In genomic region chr1:34304227-34304626, GRCm38 (mm10) we compare ENCODE assay signal across 14 mouse cellular contexts.
"Had no signal": no experiment of that assay in that cellular context is flagged by ENCODE, and none has a peak within 500 bp of the region (broad histone marks: within the 10 kb centered on the region; RNA-seq: fewer than 3 reads in every experiment).

No protein-coding gene starts in this region.

- H3K27me3 ChIP-seq: limb, embryonic 13.5 days; liver, embryonic 15.5 days; neural tube, embryonic 12.5 days had no signal

- H3K27ac ChIP-seq: kidney, postnatal 0 days; limb, embryonic 13.5 days; liver, embryonic 15.5 days; midbrain, embryonic 10.5 days; neural tube, embryonic 12.5 days; stomach, postnatal 0 days had no signal

- H3K9me3 ChIP-seq: limb, embryonic 13.5 days; liver, embryonic 15.5 days; midbrain, embryonic 10.5 days; neural tube, embryonic 12.5 days had no signal

- ATAC-seq: lung, postnatal 0 days had no signal

- H3K4me2 ChIP-seq: limb, embryonic 13.5 days; liver, embryonic 11.5 days; liver, embryonic 15.5 days; neural tube, embryonic 12.5 days had no signal

- DNase-seq: kidney, postnatal 36 days; lung, adult 2 months; lung, postnatal 4 days; midbrain, embryonic 14.5 days; thymus, adult 18-20 months; thymus, postnatal 14 days had no signal

- H3K4me3 ChIP-seq: limb, embryonic 13.5 days; liver, embryonic 15.5 days; midbrain, embryonic 10.5 days; neural tube, embryonic 12.5 days had no signal

- H3K9ac ChIP-seq: limb, embryonic 13.5 days; liver, embryonic 15.5 days; neural tube, embryonic 12.5 days had no signal
